Mouse (Mus musculus) c-Kit-positive CD71-positive TER-119-negative erythroid progenitor cells, embryonic 14.5 days (primary cell): ENCODE data around the gene Gpr4.

Experiments used
- DNase-seq: peaks from one replicate; pipeline ENCODE4 v3.0.0-alpha.2; 2013; ENCODE audit warnings: low read depth

The Gpr4 gene

GRCm38 (mm10) chr7:19265928-19266822 lies 53.8 kb downstream of the Gpr4 start:
- no peak for DNase-seq

- DNase-seq = no peak
Measured at GRCm38 (mm10) chr7:19267051-19267450, 54.7 kb downstream of the Gpr4 start.

- no peak for DNase-seq
Measured at GRCm38 (mm10) chr7:19268993-19269681, 56.8 kb downstream of the Gpr4 start.

- DNase-seq = no peak
Measured at GRCm38 (mm10) chr7:19269721-19270441, 57.5 kb downstream of the Gpr4 start.

GRCm38 (mm10) chr7:19270509-19271237 lies 58.3 kb downstream of the Gpr4 start:
- DNase-seq = no peak

GRCm38 (mm10) chr7:19271238-19272172 lies 59.2 kb downstream of the Gpr4 start, which contains the start of gene Vasp:
TSS of gene Vasp (minus strand) at chr7:19271817.
- DNase-seq = peak; percentile 89

GRCm38 (mm10) chr7:19272173-19272764 lies 59.9 kb downstream of the Gpr4 start:
- no peak for DNase-seq
